Mouse (Mus musculus): ENCODE results near the gene Hyal3. TPM values are rescaled to one million over a fixed set of nuclear protein-coding genes. Genes with fewer than 3 reads are reported as not detected.

Gene Hyal3
- 1.0 and 1.5 TPM in 2 replicates for polyA plus RNA-seq (2014; fragmentation: Nextera tagmentation; extraction: Ambion mirVana)

- DNase-seq (ENCODE audit: low spot score) (peak; percentile 79), ATAC-seq (replicated peaks; ENCODE audit: low FRiP score) (peak; percentile 78)
- Histone ChIP-seq H3K4me2 (peak within 1 kb of the TSS; percentile 89), H3K36me3 (ENCODE audit: control insufficient read depth, insufficient read depth, low read length) (peaks cover 7% of the 10 kb centered on the region; the same call in 1 of the 2 replicates), H3K4me1 (replicated peaks; ENCODE audit: control insufficient read depth, insufficient read depth, low read length) (peaks cover 35% of the 10 kb centered on the region), H3K9me3 (ENCODE audit: control insufficient read depth, low read length) (no peaks in the 10 kb centered on the region), H3K4me3 (ENCODE audit: low read depth, low read length) (peak within 1 kb of the TSS; percentile 60), H3K9ac (ENCODE audit: low read depth, low read length) (peak within 1 kb of the TSS; percentile 86), H3K27me3 (replicated peaks; ENCODE audit: control insufficient read depth, insufficient read depth, low read length) (no peaks in the 10 kb centered on the region), H3K27ac (ENCODE audit: low read depth, low read length) (peak within 1 kb of the TSS; percentile 95)
- under 1% methylated on average over 32 of the region's 32 CpGs for WGBS
Observed at GRCm38 (mm10) chr9:107580501-107581317, at the start of gene Hyal3. Hyal3 (plus strand) TSS chr9:107580818.

GRCm38 (mm10) chr9:107533791-107534407 is 46.7 kb upstream of the Hyal3 start, which contains the start of gene Tmem115:
Tmem115 (plus strand) TSS chr9:107533945.
- no peaks in the 10 kb centered on the region for H3K27me3 ChIP-seq (replicated peaks; ENCODE audit: control insufficient read depth, insufficient read depth, low read length)
- WGBS = under 1% methylated on average over 48 of the region's 48 CpGs
- H3K36me3 ChIP-seq (ENCODE audit: control insufficient read depth, insufficient read depth, low read length) = peaks cover 18% of the 10 kb centered on the region
- H3K9me3 ChIP-seq (ENCODE audit: control insufficient read depth, low read length) = no peaks in the 10 kb centered on the region
- ATAC-seq (replicated peaks; ENCODE audit: low FRiP score) = peak; percentile 98
- H3K4me1 ChIP-seq (replicated peaks; ENCODE audit: control insufficient read depth, insufficient read depth, low read length) = peaks cover 22% of the 10 kb centered on the region
- H3K4me2 ChIP-seq = peak within 1 kb of the TSS; percentile 98
- DNase-seq (ENCODE audit: low spot score) = peak; percentile 88
- peak within 1 kb of the TSS; percentile 76 for H3K27ac ChIP-seq (ENCODE audit: low read depth, low read length)
- peak within 1 kb of the TSS; percentile 83 for H3K4me3 ChIP-seq (ENCODE audit: low read depth, low read length)
- peak within 1 kb of the TSS; percentile 94 for H3K9ac ChIP-seq (ENCODE audit: low read depth, low read length)

- peak; percentile 28 for ATAC-seq (replicated peaks; ENCODE audit: low FRiP score)
- no peak for DNase-seq (ENCODE audit: low spot score)
Observed at GRCm38 (mm10) chr9:107534408-107535202, 46.0 kb upstream of the Hyal3 start.

GRCm38 (mm10) chr9:107538231-107538630 is 42.4 kb upstream of the Hyal3 start:
- H3K27ac ChIP-seq (ENCODE audit: low read depth, low read length) = no peak overlapping the region
- DNase-seq (ENCODE audit: low spot score) (no peak), ATAC-seq (replicated peaks; ENCODE audit: low FRiP score) (no peak)
- H3K27me3 ChIP-seq (replicated peaks; ENCODE audit: control insufficient read depth, insufficient read depth, low read length) = no peaks in the 10 kb centered on the region
- H3K4me3 ChIP-seq (ENCODE audit: low read depth, low read length) = no peak overlapping the region
- H3K9ac ChIP-seq (ENCODE audit: low read depth, low read length) = no peak overlapping the region
- WGBS = 91% methylated on average over 7 of the region's 7 CpGs
- H3K36me3 ChIP-seq (ENCODE audit: control insufficient read depth, insufficient read depth, low read length) = peaks cover 28% of the 10 kb centered on the region
- peaks cover 34% of the 10 kb centered on the region for H3K4me1 ChIP-seq (replicated peaks; ENCODE audit: control insufficient read depth, insufficient read depth, low read length)
- H3K4me2 ChIP-seq = no peak overlapping the region
- no peaks in the 10 kb centered on the region for H3K9me3 ChIP-seq (ENCODE audit: control insufficient read depth, low read length)

More at GRCm38 (mm10) chr9:107534408-107535202, 46.0 kb upstream of the Hyal3 start:
- peaks cover 25% of the 10 kb centered on the region for H3K36me3 ChIP-seq (ENCODE audit: control insufficient read depth, insufficient read depth, low read length)
- peaks cover 22% of the 10 kb centered on the region for H3K4me1 ChIP-seq (replicated peaks; ENCODE audit: control insufficient read depth, insufficient read depth, low read length)
- no peaks in the 10 kb centered on the region for H3K27me3 ChIP-seq (replicated peaks; ENCODE audit: control insufficient read depth, insufficient read depth, low read length)
- peak overlapping the region; percentile 94 for H3K9ac ChIP-seq (ENCODE audit: low read depth, low read length)
- under 1% methylated on average over 40 of the region's 40 CpGs for WGBS
- no peaks in the 10 kb centered on the region for H3K9me3 ChIP-seq (ENCODE audit: control insufficient read depth, low read length)
- peak overlapping the region; percentile 83 for H3K4me3 ChIP-seq (ENCODE audit: low read depth, low read length)
- peak overlapping the region; percentile 76 for H3K27ac ChIP-seq (ENCODE audit: low read depth, low read length)
- H3K4me2 ChIP-seq = peak overlapping the region; percentile 98

- Histone ChIP-seq H3K27ac (ENCODE audit: low read depth, low read length) (no peak overlapping the region), H3K9me3 (ENCODE audit: control insufficient read depth, low read length) (no peaks in the 10 kb centered on the region), H3K4me3 (ENCODE audit: low read depth, low read length) (no peak overlapping the region), H3K36me3 (ENCODE audit: control insufficient read depth, insufficient read depth, low read length) (peaks cover 28% of the 10 kb centered on the region), H3K9ac (ENCODE audit: low read depth, low read length) (no peak overlapping the region), H3K4me2 (no peak overlapping the region), H3K4me1 (replicated peaks; ENCODE audit: control insufficient read depth, insufficient read depth, low read length) (peaks cover 34% of the 10 kb centered on the region), H3K27me3 (replicated peaks; ENCODE audit: control insufficient read depth, insufficient read depth, low read length) (no peaks in the 10 kb centered on the region)
- ATAC-seq (replicated peaks; ENCODE audit: low FRiP score) (no peak), DNase-seq (ENCODE audit: low spot score) (no peak)
- WGBS = 91% methylated on average over 3 of the region's 3 CpGs
Observed at GRCm38 (mm10) chr9:107538711-107539110, 41.9 kb upstream of the Hyal3 start.

- DNase-seq (ENCODE audit: low spot score) (no peak), ATAC-seq (replicated peaks; ENCODE audit: low FRiP score) (no peak)
- peaks cover 36% of the 10 kb centered on the region for H3K36me3 ChIP-seq (ENCODE audit: control insufficient read depth, insufficient read depth, low read length)
- WGBS = 90% methylated on average over 8 of the region's 8 CpGs
- H3K9me3 ChIP-seq (ENCODE audit: control insufficient read depth, low read length) = no peaks in the 10 kb centered on the region
- H3K4me3 ChIP-seq (ENCODE audit: low read depth, low read length) = no peak overlapping the region
- H3K4me1 ChIP-seq (replicated peaks; ENCODE audit: control insufficient read depth, insufficient read depth, low read length) = peaks cover 34% of the 10 kb centered on the region
- H3K27ac ChIP-seq (ENCODE audit: low read depth, low read length) = no peak overlapping the region
- no peak overlapping the region for H3K9ac ChIP-seq (ENCODE audit: low read depth, low read length)
- no peak overlapping the region; the same call in 1 of the 2 replicates for H3K4me2 ChIP-seq
- H3K27me3 ChIP-seq (replicated peaks; ENCODE audit: control insufficient read depth, insufficient read depth, low read length) = no peaks in the 10 kb centered on the region
Observed at GRCm38 (mm10) chr9:107539940-107540339, 40.7 kb upstream of the Hyal3 start.

GRCm38 (mm10) chr9:107540420-107540819 is 40.2 kb upstream of the Hyal3 start:
- no peak overlapping the region for H3K9ac ChIP-seq (ENCODE audit: low read depth, low read length)
- no peak overlapping the region for H3K4me3 ChIP-seq (ENCODE audit: low read depth, low read length)
- H3K4me2 ChIP-seq = no peak overlapping the region; the same call in 1 of the 2 replicates
- no peak overlapping the region for H3K27ac ChIP-seq (ENCODE audit: low read depth, low read length)
- no peaks in the 10 kb centered on the region for H3K27me3 ChIP-seq (replicated peaks; ENCODE audit: control insufficient read depth, insufficient read depth, low read length)
- DNase-seq (ENCODE audit: low spot score) (no peak), ATAC-seq (replicated peaks; ENCODE audit: low FRiP score) (no peak)
- no peaks in the 10 kb centered on the region for H3K9me3 ChIP-seq (ENCODE audit: control insufficient read depth, low read length)
- 74% methylated on average over 4 of the region's 4 CpGs for WGBS
- H3K36me3 ChIP-seq (ENCODE audit: control insufficient read depth, insufficient read depth, low read length) = peaks cover 36% of the 10 kb centered on the region
- peaks cover 31% of the 10 kb centered on the region for H3K4me1 ChIP-seq (replicated peaks; ENCODE audit: control insufficient read depth, insufficient read depth, low read length)

- H3K27me3 ChIP-seq (replicated peaks; ENCODE audit: control insufficient read depth, insufficient read depth, low read length) = no peaks in the 10 kb centered on the region
- peaks cover 25% of the 10 kb centered on the region for H3K4me1 ChIP-seq (replicated peaks; ENCODE audit: control insufficient read depth, insufficient read depth, low read length)
- H3K9ac ChIP-seq (ENCODE audit: low read depth, low read length) = no peak overlapping the region
- H3K36me3 ChIP-seq (ENCODE audit: control insufficient read depth, insufficient read depth, low read length) = peaks cover 36% of the 10 kb centered on the region
- WGBS = 42% methylated on average over 10 of the region's 10 CpGs
- H3K4me2 ChIP-seq = peak overlapping the region; percentile 97
- H3K4me3 ChIP-seq (ENCODE audit: low read depth, low read length) = peak overlapping the region; percentile 74
- no peaks in the 10 kb centered on the region for H3K9me3 ChIP-seq (ENCODE audit: control insufficient read depth, low read length)
- DNase-seq (ENCODE audit: low spot score) = no peak
- H3K27ac ChIP-seq (ENCODE audit: low read depth, low read length) = no peak overlapping the region
- ATAC-seq (replicated peaks; ENCODE audit: low FRiP score) = no peak
Observed at GRCm38 (mm10) chr9:107541005-107541404, 39.6 kb upstream of the Hyal3 start.

Measured in liver, embryonic 11.5 days (tissue).